Mouse (Mus musculus) limb, embryonic 11.5 days (tissue): Measurements from ENCODE around the gene Olfr1151. TPM values are rescaled to one million over a fixed set of nuclear protein-coding genes. Genes with fewer than 3 reads are reported as not detected.

Experiments used
- polyA plus RNA-seq: library from polyadenylated mRNA; unstranded; fragments of >200 nt; fragmentation: Nextera tagmentation; extraction: Ambion mirVana; gene quantifications from 2 replicates; pipeline ENCODE4 v1.2.1, GENCODE M21; 2014

The Olfr1151 gene
- polyA plus RNA-seq, 1 experiment from 2014 or later = not detected

Other genes with a start within 250 kb of the Olfr1151 start
- gene Olfr1130, start 249.7 kb upstream of the Olfr1151 start, polyA plus RNA-seq = not detected in 2 replicates
- not detected in 2 replicates for gene Olfr1131, start 228.8 kb upstream of the Olfr1151 start, polyA plus RNA-seq
- not detected in 2 replicates for gene Olfr1132, start 218.3 kb upstream of the Olfr1151 start, polyA plus RNA-seq
- gene Olfr1133, start 208.5 kb upstream of the Olfr1151 start, polyA plus RNA-seq = not detected in 2 replicates
- gene Olfr1134, start 197.4 kb upstream of the Olfr1151 start, polyA plus RNA-seq = not detected in 2 replicates
- gene Olfr1135, start 182.2 kb upstream of the Olfr1151 start, polyA plus RNA-seq = not detected in 2 replicates
- gene Olfr1136, start 161.9 kb upstream of the Olfr1151 start, polyA plus RNA-seq = not detected in 2 replicates
- gene Olfr1137, start 142.7 kb upstream of the Olfr1151 start, polyA plus RNA-seq = not detected in 2 replicates
- gene Olfr1138, start 115.9 kb upstream of the Olfr1151 start, polyA plus RNA-seq = not detected in 2 replicates
- gene Olfr1140, start 112.1 kb upstream of the Olfr1151 start, polyA plus RNA-seq = not detected in 2 replicates
- not detected in 2 replicates for gene Olfr1141, start 101.9 kb upstream of the Olfr1151 start, polyA plus RNA-seq
- not detected in 2 replicates for gene Olfr152, start 76.4 kb upstream of the Olfr1151 start, polyA plus RNA-seq
- not detected in 2 replicates for gene Olfr1143, start 55.3 kb upstream of the Olfr1151 start, polyA plus RNA-seq
- gene Olfr1145, start 46.0 kb upstream of the Olfr1151 start, polyA plus RNA-seq = not detected in 2 replicates
- gene Olfr1148, start 25.3 kb upstream of the Olfr1151 start, polyA plus RNA-seq = not detected in 2 replicates
- not detected in 2 replicates for gene Olfr1150-ps1, start 11.9 kb upstream of the Olfr1151 start, polyA plus RNA-seq
- not detected in 2 replicates for gene Olfr1152, start 10.6 kb downstream of the Olfr1151 start, polyA plus RNA-seq
- gene Olfr1153, start 39.1 kb downstream of the Olfr1151 start, polyA plus RNA-seq = not detected in 2 replicates
- gene Olfr1154, start 49.3 kb downstream of the Olfr1151 start, polyA plus RNA-seq = not detected in 2 replicates
- not detected in 2 replicates for gene Olfr1155, start 89.3 kb downstream of the Olfr1151 start, polyA plus RNA-seq
- not detected in 2 replicates for gene Olfr1156, start 97.2 kb downstream of the Olfr1151 start, polyA plus RNA-seq
- not detected in 2 replicates for gene Olfr1157, start 112.4 kb downstream of the Olfr1151 start, polyA plus RNA-seq
- not detected in 2 replicates for gene Olfr74, start 118.8 kb downstream of the Olfr1151 start, polyA plus RNA-seq
- gene Olfr1158, start 134.3 kb downstream of the Olfr1151 start, polyA plus RNA-seq = not detected in 2 replicates
- gene Olfr1160, start 152.4 kb downstream of the Olfr1151 start, polyA plus RNA-seq = not detected in 2 replicates
- gene Olfr1161, start 166.9 kb downstream of the Olfr1151 start, polyA plus RNA-seq = not detected in 2 replicates
- 0.09 TPM in 1 of 2 replicates, not detected in the other for gene Olfr73, start 181.8 kb downstream of the Olfr1151 start, polyA plus RNA-seq
- not detected in 2 replicates for gene Olfr1162, start 195.3 kb downstream of the Olfr1151 start, polyA plus RNA-seq
- not detected in 2 replicates for gene Olfr1163, start 216.0 kb downstream of the Olfr1151 start, polyA plus RNA-seq
- gene Olfr1164, start 238.1 kb downstream of the Olfr1151 start, polyA plus RNA-seq = not detected in 2 replicates